ENCODE assay signal across 31 mouse cellular contexts in the genomic region with DNA sequence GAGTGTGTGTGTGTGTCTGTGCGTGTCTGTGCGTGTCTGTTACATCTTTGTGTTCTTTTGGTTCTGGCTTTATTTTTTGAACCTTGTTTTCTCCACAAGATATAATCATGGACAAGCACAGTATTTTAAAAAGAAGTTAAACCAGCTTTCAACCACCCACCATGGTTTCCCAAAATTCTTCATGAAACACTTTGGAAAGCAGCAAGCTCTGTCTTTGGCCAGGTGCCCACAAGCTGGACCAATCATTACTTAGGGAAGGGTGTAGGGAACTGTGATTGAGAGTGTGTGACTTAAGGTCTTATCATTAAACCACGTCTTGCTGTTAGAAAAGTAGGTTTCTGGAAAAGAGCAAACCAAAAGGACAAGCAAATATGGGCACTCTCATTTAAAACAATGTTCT.
DNase-seq lines count a peak whose midpoint lies in the region; ATAC-seq and TF ChIP-seq lines count a peak whose summit lies in the region.
"Had no signal": no experiment of that assay in that cellular context is flagged by ENCODE, and none has a peak within 500 bp of the region (broad histone marks: within the 10 kb centered on the region; RNA-seq: fewer than 3 reads in every experiment).

No protein-coding gene starts in this region.

- 92% methylated on average over 3 of the region's 3 CpGs for WGBS in hindbrain, postnatal 0 days
- 98% methylated on average over 3 of the region's 3 CpGs for WGBS in hindbrain, embryonic 14.5 days
- WGBS in liver, embryonic 11.5 days = 70% methylated on average over 3 of the region's 3 CpGs

- H3K4me3 ChIP-seq in hindbrain, postnatal 0 days (ENCODE audit: low read length) = no peak overlapping the region
- H3K4me3 ChIP-seq in hindbrain, embryonic 14.5 days (replicated peaks; ENCODE audit: low read length) = no peak overlapping the region
- no peak overlapping the region for H3K4me3 ChIP-seq in liver, embryonic 11.5 days (ENCODE audit: low read depth, low read length)
- H3K4me3 ChIP-seq: embryonic facial prominence, embryonic 15.5 days; forebrain, embryonic 12.5 days; heart, adult 2 months; heart, embryonic 13.5 days; hindbrain, embryonic 15.5 days; left cerebral cortex, adult 2 months; limb, embryonic 12.5 days; megakaryocyte, embryonic 14.5 days; midbrain, embryonic 12.5 days; myocyte; neural tube, embryonic 12.5 days had no signal

- no peaks in the 10 kb centered on the region for H3K36me3 ChIP-seq in hindbrain, postnatal 0 days (ENCODE audit: insufficient read depth, low read length)
- H3K36me3 ChIP-seq in hindbrain, embryonic 14.5 days (replicated peaks; ENCODE audit: control insufficient read depth, insufficient read depth) = no peaks in the 10 kb centered on the region
- no peaks in the 10 kb centered on the region for H3K36me3 ChIP-seq in liver, embryonic 11.5 days (ENCODE audit: control insufficient read depth, insufficient read depth, low read length)
- H3K36me3 ChIP-seq: embryonic facial prominence, embryonic 15.5 days; forebrain, embryonic 12.5 days; heart, embryonic 13.5 days; hindbrain, embryonic 15.5 days; limb, embryonic 12.5 days; midbrain, embryonic 12.5 days; neural tube, embryonic 12.5 days had no signal

- no peak overlapping the region for H3K9ac ChIP-seq in hindbrain, postnatal 0 days (replicated peaks; ENCODE audit: low read length)
- H3K9ac ChIP-seq in hindbrain, embryonic 14.5 days = no peak overlapping the region
- no peak overlapping the region for H3K9ac ChIP-seq in liver, embryonic 11.5 days (ENCODE audit: low read depth, low read length)
- H3K9ac ChIP-seq: embryonic facial prominence, embryonic 15.5 days; forebrain, embryonic 12.5 days; forebrain, postnatal 0 days; heart, embryonic 13.5 days; hindbrain, embryonic 15.5 days; limb, embryonic 12.5 days; midbrain, embryonic 12.5 days; neural tube, embryonic 12.5 days had no signal

- peaks cover 2% of the 10 kb centered on the region; the same call in 1 of the 2 replicates for H3K9me3 ChIP-seq in hindbrain, postnatal 0 days (ENCODE audit: low read length)
- H3K9me3 ChIP-seq in hindbrain, embryonic 14.5 days (ENCODE audit: control insufficient read depth, low read length) = 0 out of 2 replicates have a peak, but pooled peaks cover 8% of the 10 kb centered on the region
- no peaks in the 10 kb centered on the region for H3K9me3 ChIP-seq in liver, embryonic 11.5 days (ENCODE audit: control insufficient read depth, low read length)
- H3K9me3 ChIP-seq: embryonic facial prominence, embryonic 15.5 days; forebrain, embryonic 12.5 days; heart, embryonic 13.5 days; hindbrain, embryonic 15.5 days; limb, embryonic 12.5 days; megakaryocyte, embryonic 14.5 days; midbrain, embryonic 12.5 days; neural tube, embryonic 12.5 days had no signal

- peak; percentile 0 for DNase-seq in hindbrain, postnatal 0 days (ENCODE audit: low spot score)
- DNase-seq in hindbrain, embryonic 14.5 days (ENCODE audit: low spot score) = no peak
- peak; percentile 57 for DNase-seq in brain, adult 2 months (ENCODE audit: low read depth, low spot score)
- peak; percentile 13 to 46 for DNase-seq in frontal cortex, postnatal 14 days (ENCODE audit: low spot score in 2 of 2)
- DNase-seq in right cerebral cortex, adult 18-20 months = peak; percentile 56
- no peak for DNase-seq in thymus, postnatal 36 days
- no peak for DNase-seq in liver, embryonic 11.5 days (ENCODE audit: low spot score)
- no peak for DNase-seq in adrenal gland, adult 8-10 months
- DNase-seq: adrenal gland, postnatal 14 days; cerebellum, adult 11-12 months; forebrain, postnatal 0 days; gastrocnemius, postnatal 36 days; heart, adult 2 months; heart, postnatal 10 days; kidney, adult 8-10 months; kidney, postnatal 10 days; lung, postnatal 36 days; spleen, adult 18-20 months; thymus, adult 18-20 months; thymus, postnatal 25 days had no signal

- H3K4me1 ChIP-seq in hindbrain, postnatal 0 days (ENCODE audit: insufficient read depth, low read length) = no peaks in the 10 kb centered on the region
- H3K4me1 ChIP-seq in hindbrain, embryonic 14.5 days (replicated peaks; ENCODE audit: control insufficient read depth, insufficient read depth, low read length) = no peaks in the 10 kb centered on the region
- no peaks in the 10 kb centered on the region for H3K4me1 ChIP-seq in liver, embryonic 11.5 days (replicated peaks; ENCODE audit: control insufficient read depth, insufficient read depth, low read length)
- H3K4me1 ChIP-seq: embryonic facial prominence, embryonic 15.5 days; forebrain, embryonic 12.5 days; heart, embryonic 13.5 days; hindbrain, embryonic 15.5 days; limb, embryonic 12.5 days; megakaryocyte, embryonic 14.5 days; midbrain, embryonic 12.5 days; neural tube, embryonic 12.5 days had no signal

- no peaks in the 10 kb centered on the region for H3K27me3 ChIP-seq in hindbrain, postnatal 0 days (ENCODE audit: insufficient read depth, low read length)
- H3K27me3 ChIP-seq in hindbrain, embryonic 14.5 days (ENCODE audit: control insufficient read depth, insufficient read depth, low read length) = no peaks in the 10 kb centered on the region
- H3K27me3 ChIP-seq in liver, embryonic 11.5 days (replicated peaks; ENCODE audit: control insufficient read depth, insufficient read depth, low read length) = no peaks in the 10 kb centered on the region
- H3K27me3 ChIP-seq: embryonic facial prominence, embryonic 15.5 days; forebrain, embryonic 12.5 days; heart, embryonic 13.5 days; hindbrain, embryonic 15.5 days; limb, embryonic 12.5 days; megakaryocyte, embryonic 14.5 days; midbrain, embryonic 12.5 days; neural tube, embryonic 12.5 days; Patski had no signal

- no peak overlapping the region for H3K4me2 ChIP-seq in hindbrain, postnatal 0 days (ENCODE audit: low read depth, low read length)
- no peak overlapping the region for H3K4me2 ChIP-seq in hindbrain, embryonic 14.5 days (replicated peaks)
- no peak overlapping the region for H3K4me2 ChIP-seq in liver, embryonic 11.5 days
- H3K4me2 ChIP-seq: embryonic facial prominence, embryonic 15.5 days; forebrain, embryonic 12.5 days; heart, embryonic 13.5 days; hindbrain, embryonic 15.5 days; limb, embryonic 12.5 days; midbrain, embryonic 12.5 days; neural tube, embryonic 12.5 days had no signal

- H3K27ac ChIP-seq in hindbrain, postnatal 0 days = no peak overlapping the region
- H3K27ac ChIP-seq in hindbrain, embryonic 14.5 days = no peak overlapping the region
- H3K27ac ChIP-seq in liver, embryonic 11.5 days (ENCODE audit: low read depth, low read length) = no peak overlapping the region
- H3K27ac ChIP-seq: embryonic facial prominence, embryonic 15.5 days; forebrain, embryonic 12.5 days; heart, adult 2 months; heart, embryonic 13.5 days; hindbrain, embryonic 15.5 days; left cerebral cortex, adult 2 months; limb, embryonic 12.5 days; midbrain, embryonic 12.5 days; neural tube, embryonic 12.5 days had no signal

- TF ChIP-seq CTCF in hindbrain, postnatal 0 days (IDR thresholded peaks at IDR 0.05; ENCODE audit: low read depth) = no peak

- ATAC-seq in hindbrain, postnatal 0 days = no peak
- no peak for ATAC-seq in hindbrain, embryonic 14.5 days (ENCODE audit: low FRiP score)
- no peak for ATAC-seq in liver, embryonic 11.5 days (replicated peaks; ENCODE audit: low FRiP score)
- ATAC-seq: forebrain, postnatal 0 days; Patski had no signal

Comparison
In these comparisons a context has a peak if more than half of its experiments do, and no peak if none do; other contexts are left out.
1. DNase-seq: peak in hindbrain, postnatal 0 days (single experiment), brain, adult 2 months (single experiment), frontal cortex, postnatal 14 days (2 of 2) and right cerebral cortex, adult 18-20 months (single experiment); none in hindbrain, embryonic 14.5 days (single experiment), thymus, postnatal 36 days (0 of 2), liver, embryonic 11.5 days (single experiment) and adrenal gland, adult 8-10 months (single experiment).